Mouse (Mus musculus) liver, embryonic 14.5 days (tissue): ENCODE data around the gene Psmc3.

Experiments
- CTCF ChIP-seq: IDR thresholded peaks from 2 replicates; pipeline ENCODE4 v1.5.1; 2016; ENCODE audit warnings: antibody characterized with exemption, low read depth, control low read depth
- EP300 ChIP-seq: IDR thresholded peaks from 2 replicates; pipeline ENCODE4 v1.6.1; 2016; ENCODE audit warnings: antibody characterized with exemption, low read depth

GRCm38 (mm10) chr2:91096524-91096923 is 42.7 kb downstream of the Psmc3 start:
- TF ChIP-seq CTCF: no peak; the same call in 1 of the 2 replicates
- TF ChIP-seq EP300: peak; percentile 39; the same call in 1 of the 2 replicates
